Mouse (Mus musculus) stomach, postnatal 0 days (tissue): ENCODE data around the gene Rbms1.

ENCODE experiments used
- CTCF ChIP-seq: IDR thresholded peaks from 2 replicates; pipeline ENCODE4 v1.5.1; 2016; ENCODE audit warnings: antibody characterized with exemption, low read depth, mild to moderate bottlenecking, moderate library complexity
- EP300 ChIP-seq: optimal IDR thresholded peaks from 2 replicates; pipeline ENCODE3; 2016; ENCODE audit warnings: antibody characterized with exemption

DNA sequence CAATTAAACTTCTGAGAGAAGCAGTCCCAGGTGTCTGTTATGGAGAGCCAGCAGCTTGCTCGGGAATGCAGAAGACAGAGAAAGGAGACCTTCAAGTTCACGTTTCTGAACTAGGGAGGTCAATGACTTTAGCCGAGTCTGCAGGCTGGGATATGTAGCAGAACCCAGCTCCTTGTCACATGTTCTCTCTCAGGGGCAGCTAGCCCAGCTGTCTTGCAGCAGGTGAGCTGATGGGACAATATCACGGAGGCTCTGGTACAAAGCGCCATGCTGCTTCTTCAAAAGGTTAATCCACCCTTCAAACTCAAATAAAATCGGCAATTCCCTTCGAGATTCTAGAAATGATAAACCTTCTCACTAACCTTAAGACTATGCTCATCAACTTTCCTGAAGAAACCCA is 158.2 kb downstream of the Rbms1 start:
- no peak for TF ChIP-seq CTCF
- TF ChIP-seq EP300: no peak
